1 mouse cellular context compared by ENCODE assay signal in the genomic region with DNA sequence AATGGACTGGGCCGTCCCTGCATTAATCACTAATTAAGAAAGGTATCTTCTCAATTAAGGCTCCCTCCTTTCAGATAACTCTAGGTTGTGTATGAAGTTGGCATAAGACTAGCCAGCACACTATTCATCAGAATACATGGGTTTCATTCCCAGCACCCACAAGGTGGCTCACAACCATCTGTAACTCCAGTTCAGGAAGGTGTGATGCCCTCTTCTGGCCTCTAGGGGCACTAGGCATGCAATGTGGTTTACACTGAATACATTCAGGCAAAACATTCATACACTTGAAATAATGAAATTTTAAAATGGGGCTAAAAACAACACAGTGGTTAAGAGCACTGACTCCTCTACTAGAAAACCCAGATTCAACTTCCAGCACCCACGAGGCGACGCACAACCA.
TF ChIP-seq lines count a peak whose summit lies in the region.

No protein-coding gene starts in this region.

TF ChIP-seq in CH12.LX, 34 proteins besides CTCF, POLR2A, EP300 and RAD21 (continued from another document):
- TF ChIP-seq SMC3 (IDR thresholded peaks at IDR 0.05; ENCODE audit: low read depth, low read length) (peak; percentile 56), USF2 (conservative IDR thresholded peaks at IDR 0.05; ENCODE audit: low read depth, low read length) (no peak), MAZ (IDR thresholded peaks at IDR 0.05; ENCODE audit: low read depth, low read length) (no peak)
